Mouse (Mus musculus) testis, adult 2 months (tissue): ENCODE data around the gene Tmbim1.

Source experiments
- CTCF ChIP-seq: fragments of 200-500 bp; IDR thresholded peaks from 2 replicates; pipeline ENCODE4 v1.5.1; 2012; ENCODE audit warnings: low read depth, mild to moderate bottlenecking, inconsistent platforms, low read length, moderate library complexity; ENCODE audit not compliant: control insufficient read depth, insufficient read depth, insufficient replicate concordance
- POLR2A ChIP-seq: fragments of 200-500 bp; IDR thresholded peaks from 2 replicates; pipeline ENCODE4 v1.6.1; 2012; ENCODE audit warnings: low read depth, mild to moderate bottlenecking, inconsistent platforms, low read length, moderate library complexity; ENCODE audit not compliant: control insufficient read depth

DNA sequence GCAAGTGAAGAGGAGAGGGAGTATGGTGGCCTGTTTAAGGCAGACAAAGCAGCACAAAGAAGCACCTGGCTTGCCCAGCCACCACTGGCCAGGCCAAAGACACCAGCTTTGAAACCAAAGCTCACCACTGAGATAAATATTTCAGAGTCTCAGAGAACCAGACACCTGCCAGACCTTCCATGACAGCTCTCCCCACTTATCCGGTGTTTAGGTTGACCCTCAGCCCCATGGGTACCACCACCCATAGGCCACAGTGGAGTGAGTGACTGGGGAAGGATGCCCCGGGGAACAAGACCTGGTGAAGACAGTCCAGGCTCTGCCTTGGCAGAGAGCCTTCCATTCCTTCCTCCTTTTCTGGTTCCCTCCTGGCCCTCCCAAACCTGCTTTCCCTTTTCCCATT is 2.6 kb downstream of the Tmbim1 start:
- TF ChIP-seq POLR2A (no peak), CTCF (no peak)
